Mouse (Mus musculus) adrenal gland, adult 2 months (tissue): ENCODE data around the gene Hist1h3c. TPM values are rescaled to one million over a fixed set of nuclear protein-coding genes. Genes with fewer than 3 reads are reported as not detected.

Source experiments
- DNase-seq: peaks from one replicate; pipeline ENCODE4 v3.0.0; 2021
- polyA plus RNA-seq: library from polyadenylated mRNA; depleted of rRNA; stranded (reverse); fragments of >200 nt; gene quantifications from 2 replicates; pipeline ENCODE4 v1.2.3, GENCODE M21; 2012
- total RNA-seq, 2 experiments: library from RNA; stranded (reverse); gene quantifications; 2 replicates each; pipeline ENCODE4 v1.2.3; 2021

The Hist1h3c gene
- total and polyA plus RNA-seq, 3 experiments, result 4.6 to 14.7 (median 6.7) TPM

DNA sequence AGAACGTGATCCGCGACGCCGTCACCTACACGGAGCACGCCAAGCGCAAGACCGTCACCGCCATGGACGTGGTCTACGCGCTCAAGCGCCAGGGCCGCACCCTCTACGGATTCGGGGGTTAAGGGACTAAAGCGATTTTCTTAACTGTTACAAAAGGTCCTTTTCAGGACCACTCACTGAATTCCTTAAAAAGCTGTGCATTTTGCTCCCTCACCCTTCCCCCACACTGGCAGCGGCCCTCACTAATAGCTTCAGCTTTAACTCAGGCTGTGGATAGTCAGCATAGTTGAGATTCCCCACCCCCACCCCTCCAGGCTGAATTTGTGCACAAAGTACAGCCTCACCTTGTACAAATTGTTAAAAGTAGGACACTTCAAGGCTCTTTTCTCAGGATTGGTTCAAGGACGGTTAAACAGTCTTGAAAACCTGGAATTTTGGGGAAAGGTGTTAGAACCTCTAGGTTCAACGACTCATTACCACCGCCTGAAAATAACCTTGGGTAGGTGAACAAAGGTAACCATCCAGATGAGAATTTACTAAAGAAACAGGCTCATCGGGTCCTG lies 11.9 kb upstream of the Hist1h3c start:
- no peak for DNase-seq

- DNase-seq, result peak; percentile 88
Observed at GRCm38 (mm10) chr13:23756790-23757189, 11.4 kb upstream of the Hist1h3c start, which contains the start of gene Hist1h4b. TSS of gene Hist1h4b (plus strand) at chr13:23757013.

GRCm38 (mm10) chr13:23755000-23755399 lies 9.6 kb upstream of the Hist1h3c start:
- no peak for DNase-seq

- DNase-seq, result no peak
Observed at GRCm38 (mm10) chr13:23753314-23754078, 8.1 kb upstream of the Hist1h3c start.

DNA sequence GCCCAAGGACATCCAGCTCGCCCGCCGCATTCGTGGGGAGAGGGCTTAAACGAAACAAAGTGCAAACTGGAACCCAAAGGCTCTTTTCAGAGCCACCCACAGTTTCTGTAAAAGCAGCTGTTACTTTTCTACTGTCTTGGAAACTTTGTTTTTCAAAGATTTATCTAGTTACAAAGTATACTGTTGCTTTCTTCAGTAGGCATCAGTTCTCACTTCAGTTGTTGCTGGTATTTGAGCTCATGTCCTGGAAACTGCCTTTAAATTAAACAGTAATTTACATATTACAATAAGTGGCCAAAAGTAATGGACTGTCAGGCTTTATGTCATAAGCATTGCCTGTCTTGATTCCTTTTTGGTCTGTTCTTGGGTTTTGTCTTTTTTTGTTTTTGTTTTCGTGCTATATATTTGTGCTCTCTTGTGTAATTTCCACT lies 7.4 kb upstream of the Hist1h3c start:
- DNase-seq, result no peak

- peak; percentile 88 for DNase-seq
Observed at GRCm38 (mm10) chr13:23752067-23752741, 6.8 kb upstream of the Hist1h3c start, which contains the start of gene Hist1h3b. TSS of gene Hist1h3b (plus strand) at chr13:23752267.

GRCm38 (mm10) chr13:23751478-23751956 lies 6.1 kb upstream of the Hist1h3c start:
- no peak for DNase-seq

DNA sequence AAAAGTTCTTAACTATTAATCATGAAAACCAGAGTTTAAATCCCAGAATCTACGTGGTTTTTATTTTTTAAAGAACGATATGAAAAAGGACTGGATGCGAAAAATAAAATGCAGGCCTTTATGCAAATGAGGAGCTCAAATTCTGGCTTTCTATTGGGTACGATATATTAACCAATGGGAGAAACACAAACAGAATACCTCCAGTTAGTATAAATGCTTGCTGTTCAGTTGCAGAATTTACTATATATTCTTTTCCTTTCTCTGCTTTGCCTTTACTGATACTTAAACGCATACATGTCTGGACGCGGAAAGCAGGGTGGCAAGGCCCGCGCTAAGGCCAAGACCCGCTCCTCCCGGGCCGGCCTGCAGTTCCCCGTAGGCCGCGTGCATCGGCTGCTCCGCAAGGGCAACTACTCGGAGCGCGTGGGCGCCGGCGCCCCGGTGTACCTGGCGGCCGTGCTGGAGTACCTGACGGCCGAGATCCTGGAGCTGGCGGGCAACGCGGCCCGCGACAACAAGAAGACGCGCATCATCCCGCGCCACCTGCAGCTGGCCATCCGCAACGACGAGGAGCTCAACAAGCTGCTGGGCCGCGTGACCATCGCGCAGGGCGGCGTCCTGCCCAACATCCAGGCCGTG lies 5.6 kb upstream of the Hist1h3c start, which contains the start of gene Hist1h2ab:
TSS of gene Hist1h2ab (plus strand) at position 288 of the 639 bp plus-strand sequence.
- DNase-seq, result peak; percentile 68

GRCm38 (mm10) chr13:23749563-23750121 lies 4.2 kb upstream of the Hist1h3c start:
- DNase-seq, result no peak

- DNase-seq, result no peak
Observed at GRCm38 (mm10) chr13:23747892-23748288, 2.5 kb upstream of the Hist1h3c start.

DNA sequence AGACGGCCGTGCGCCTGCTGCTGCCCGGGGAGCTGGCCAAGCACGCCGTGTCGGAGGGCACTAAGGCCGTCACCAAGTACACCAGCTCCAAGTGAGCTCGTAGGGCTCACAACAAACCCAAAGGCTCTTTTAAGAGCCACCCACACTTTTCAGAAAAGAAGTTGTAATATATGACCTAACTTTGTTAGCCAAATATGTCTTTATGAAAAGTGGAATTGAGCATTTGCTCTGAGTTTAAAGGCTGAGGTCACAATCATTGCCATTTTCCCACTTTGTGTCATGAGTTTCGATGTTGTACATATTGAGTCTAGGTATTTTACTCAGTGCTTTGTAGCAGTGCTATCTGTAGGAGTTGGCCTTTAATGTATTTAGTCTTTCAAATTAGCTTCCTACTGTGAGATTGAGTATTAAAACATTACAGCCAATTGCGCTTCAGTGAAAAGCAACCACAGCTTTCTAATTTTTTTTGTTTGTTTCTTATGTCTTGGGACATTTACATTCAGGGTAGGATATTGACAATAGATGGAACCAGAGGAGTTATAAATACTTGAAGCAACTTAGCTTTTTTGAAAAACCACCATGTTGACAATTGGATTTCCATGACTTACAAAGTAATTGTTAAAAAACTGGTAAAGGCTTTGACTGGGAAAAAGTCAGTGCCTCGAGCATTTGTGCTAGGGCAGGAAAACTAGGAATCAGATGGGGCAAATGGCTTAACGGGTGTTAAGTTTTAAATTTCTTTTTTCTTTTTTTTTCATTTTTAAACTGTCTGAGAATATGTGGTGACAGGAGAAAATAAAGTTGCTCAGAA lies 1.9 kb upstream of the Hist1h3c start:
- DNase-seq, result no peak

DNA sequence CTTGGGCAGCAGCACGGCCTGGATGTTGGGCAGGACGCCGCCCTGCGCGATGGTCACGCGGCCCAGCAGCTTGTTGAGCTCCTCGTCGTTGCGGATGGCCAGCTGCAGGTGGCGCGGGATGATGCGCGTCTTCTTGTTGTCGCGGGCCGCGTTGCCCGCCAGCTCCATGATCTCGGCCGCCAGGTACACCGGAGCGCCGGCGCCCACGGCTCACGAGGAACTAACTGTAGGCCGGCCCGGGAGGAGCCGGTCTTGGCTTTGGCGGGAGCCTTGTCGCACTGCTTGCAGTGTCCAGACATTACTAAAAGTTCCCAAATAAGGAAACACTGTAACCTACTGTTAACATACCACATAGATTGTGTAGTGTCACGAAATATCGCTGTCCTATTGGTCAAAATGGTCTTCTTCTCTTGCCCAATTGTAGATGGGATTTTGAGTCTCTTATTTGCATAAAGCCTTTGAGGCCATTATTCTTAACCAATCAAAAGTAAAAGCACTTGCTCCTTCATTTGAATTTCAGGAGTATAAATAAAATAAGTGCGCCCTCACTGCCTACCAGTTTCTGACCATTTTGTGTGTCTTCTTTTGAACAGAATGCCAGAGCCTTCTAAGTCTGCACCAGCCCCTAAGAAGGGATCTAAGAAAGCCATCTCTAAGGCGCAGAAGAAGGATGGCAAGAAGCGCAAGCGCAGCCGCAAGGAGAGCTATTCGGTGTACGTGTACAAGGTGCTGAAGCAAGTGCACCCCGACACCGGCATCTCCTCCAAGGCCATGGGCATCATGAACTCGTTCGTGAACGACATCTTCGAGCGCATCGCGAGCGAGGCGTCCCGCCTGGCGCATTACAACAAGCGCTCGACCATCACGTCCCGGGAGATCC lies 1.0 kb upstream of the Hist1h3c start, which contains the start of gene Hist1h2bb:
TSS of gene Hist1h2bb (plus strand) at position 534 of the 880 bp plus-strand sequence.
- peak; percentile 81 for DNase-seq

GRCm38 (mm10) chr13:23744421-23745380 lies 701 bp downstream of the Hist1h3c start:
- DNase-seq, result no peak

DNA sequence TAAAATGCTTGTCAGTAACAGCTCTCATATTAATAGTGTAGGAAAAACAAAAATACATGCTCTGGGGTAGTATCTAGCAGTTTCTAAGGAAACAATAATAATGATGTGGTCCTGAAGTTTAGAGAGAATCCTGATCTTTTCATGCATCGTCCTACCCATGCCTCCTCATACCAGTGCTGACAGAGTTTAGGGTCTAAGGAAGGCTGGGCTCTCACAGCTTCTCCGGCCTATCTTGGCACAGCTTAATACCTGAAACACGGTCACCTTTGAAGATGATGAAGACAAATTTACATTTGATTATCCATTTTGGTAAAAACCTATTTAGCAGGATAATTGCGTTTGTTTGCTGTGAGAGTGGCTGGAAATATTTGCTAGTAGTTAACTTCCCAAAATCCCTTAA lies 1.4 kb downstream of the Hist1h3c start:
- DNase-seq, result no peak

GRCm38 (mm10) chr13:23743215-23743614 lies 2.2 kb downstream of the Hist1h3c start:
- DNase-seq, result no peak

- DNase-seq, result no peak
Observed at GRCm38 (mm10) chr13:23742007-23742406, 3.4 kb downstream of the Hist1h3c start.

GRCm38 (mm10) chr13:23740910-23741309 lies 4.5 kb downstream of the Hist1h3c start:
- DNase-seq, result no peak

DNA sequence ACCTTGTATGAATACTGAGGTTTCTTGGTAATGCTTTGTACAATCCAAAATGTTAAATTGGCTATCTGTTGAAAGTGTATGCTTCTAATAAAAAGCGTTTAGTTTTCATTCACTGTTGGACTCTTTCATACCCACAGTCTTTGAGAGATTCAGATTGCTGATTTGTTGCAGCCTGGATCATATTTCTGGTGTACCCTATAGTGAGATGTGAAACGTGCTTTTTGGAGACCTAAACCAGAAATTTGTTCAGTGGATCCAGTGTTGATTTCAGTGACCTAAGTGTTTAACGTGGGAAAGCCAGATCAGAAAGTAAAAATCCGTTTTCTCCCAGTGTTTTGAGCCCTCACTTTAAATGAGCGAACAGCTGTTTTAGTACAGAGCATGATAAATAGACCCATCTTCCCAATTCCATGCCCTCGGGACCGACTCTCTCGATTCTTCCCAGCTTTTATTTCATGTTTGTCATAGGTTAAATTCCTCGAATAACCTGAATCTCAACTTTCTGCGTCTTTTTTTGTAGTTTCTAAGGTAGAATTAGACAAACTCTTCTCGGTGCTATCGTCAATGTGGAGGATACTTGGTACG lies 5.1 kb downstream of the Hist1h3c start:
- no peak for DNase-seq
